Mouse (Mus musculus) hindbrain, postnatal 0 days (tissue): ENCODE data around the gene Zfp112. TPM values are rescaled to one million over a fixed set of nuclear protein-coding genes. Genes with fewer than 3 reads are reported as not detected.
A peak's percentile ranks its signal among the peaks of the same experiment; 100 is the strongest.

Experiments
- ATAC-seq: fragments of 200-750 bp; cut with Nextera tagmentation; 2 replicates; pipeline ENCODE4 v1.8.0; 2017; ENCODE audit warnings: mild to moderate bottlenecking, moderate TSS enrichment, moderate library complexity
- DNase-seq: peaks from one replicate; pipeline ENCODE4 v3.0.0-alpha.2; 2015; ENCODE audit warnings: low spot score
- H3K27ac ChIP-seq: fragments of 300-500 bp; sonication (generic); 2 replicates; pipeline ENCODE4 v1.5.1; 2014; ENCODE audit warnings: mild to moderate bottlenecking
- H3K27me3 ChIP-seq: fragments of 300-500 bp; sonication (generic); 2 replicates; pipeline ENCODE4 v1.6.1; 2014; ENCODE audit warnings: low read length, mixed read lengths; ENCODE audit not compliant: insufficient read depth
- H3K36me3 ChIP-seq: fragments of 300-500 bp; sonication (generic); 2 replicates; pipeline ENCODE4 v1.6.1; 2014; ENCODE audit warnings: low read length, mixed read lengths; ENCODE audit not compliant: insufficient read depth
- H3K4me1 ChIP-seq: fragments of 300-500 bp; sonication (generic); 2 replicates; pipeline ENCODE4 v1.6.1; 2014; ENCODE audit warnings: antibody characterized with exemption, low read length, mixed read lengths; ENCODE audit not compliant: insufficient read depth
- H3K4me2 ChIP-seq: fragments of 300-500 bp; sonication (generic); 2 replicates; pipeline ENCODE4 v1.6.1; 2014; ENCODE audit warnings: low read depth, mild to moderate bottlenecking, low read length, moderate library complexity, mixed read lengths
- H3K4me3 ChIP-seq: fragments of 300-500 bp; sonication (generic); 2 replicates; pipeline ENCODE4 v1.5.1; 2014; ENCODE audit warnings: low read length
- H3K9ac ChIP-seq: fragments of 300-500 bp; sonication (generic); replicated peaks from 2 replicates; pipeline ENCODE4 v1.6.1; 2014; ENCODE audit warnings: mild to moderate bottlenecking, low read length, moderate library complexity, mixed read lengths
- H3K9me3 ChIP-seq: fragments of 300-500 bp; sonication (generic); 2 replicates; pipeline ENCODE4 v1.6.1; 2016; ENCODE audit warnings: low read length, mixed read lengths
- CTCF ChIP-seq: IDR thresholded peaks from 2 replicates; pipeline ENCODE4 v1.5.1; 2016; ENCODE audit warnings: antibody characterized with exemption, control low read depth, low read depth
- WGBS: fragments of 180-500 bp; shearing (Covaris S2); extraction: QIAGEN DNeasy Blood & Tissue Kit; methylation state at CpG from one replicate; pipeline ENCODE4 v1.1.7; 2014; 5-methylcytosine and 5-hydroxymethylcytosine counted together
- polyA plus RNA-seq: library from polyadenylated mRNA; unstranded; fragments of >200 nt; fragmentation: Nextera tagmentation; extraction: Ambion mirVana; gene quantifications from 2 replicates; pipeline ENCODE4 v1.2.1, GENCODE M21; 2015
- total RNA-seq: library from RNA; depleted of rRNA; stranded (reverse); fragments of >200 nt; gene quantifications from 2 replicates; pipeline ENCODE4 v1.2.3, GENCODE M21; 2014; rRNA removed

Gene Zfp112
- total and polyA plus RNA-seq, 2 experiments from 2014 or later, result 4.1 to 7.3 TPM

GRCm38 (mm10) chr7:24175337-24175711 lies 63.2 kb downstream of the Zfp112 start:
- WGBS, result 53% methylated on average over 6 of the region's 6 CpGs
- ATAC-seq, result no peak; the same call in 1 of the 2 replicates
- no peaks in the 10 kb centered on the region for H3K9me3 ChIP-seq

More at GRCm38 (mm10) chr7:24175337-24175711, 63.2 kb downstream of the Zfp112 start:
- Histone ChIP-seq H3K9ac (peak overlapping the region; percentile 65; the same call in 1 of the 2 replicates), H3K4me2 (peak overlapping the region; percentile 56), H3K4me1 (no peaks in the 10 kb centered on the region), H3K36me3 (no peaks in the 10 kb centered on the region), H3K4me3 (peak overlapping the region; percentile 57), H3K27me3 (no peaks in the 10 kb centered on the region), H3K27ac (no peak overlapping the region)
- TF ChIP-seq CTCF, result no peak
- DNase-seq, result no peak

Other genes with a start within 250 kb of the Zfp112 start
- gene Vmn1r177, start 245.9 kb upstream of the Zfp112 start, total RNA-seq, result not detected in 2 replicates
- not detected in 2 replicates for gene Vmn1r177, start 245.9 kb upstream of the Zfp112 start, polyA plus RNA-seq
- gene Vmn1r178, start 220.3 kb upstream of the Zfp112 start, total RNA-seq, result not detected in 2 replicates
- gene Vmn1r178, start 220.3 kb upstream of the Zfp112 start, polyA plus RNA-seq, result not detected in 2 replicates
- gene Vmn1r179, start 185.3 kb upstream of the Zfp112 start, total RNA-seq, result not detected in 2 replicates
- gene Vmn1r179, start 185.3 kb upstream of the Zfp112 start, polyA plus RNA-seq, result not detected in 2 replicates
- gene Vmn1r180, start 161.7 kb upstream of the Zfp112 start, total RNA-seq, result not detected in 2 replicates
- gene Vmn1r180, start 161.7 kb upstream of the Zfp112 start, polyA plus RNA-seq, result not detected in 2 replicates
- not detected in 2 replicates for gene Vmn1r181, start 137.7 kb upstream of the Zfp112 start, total RNA-seq
- gene Vmn1r181, start 137.7 kb upstream of the Zfp112 start, polyA plus RNA-seq, result not detected in 2 replicates
- not detected in 2 replicates for gene V1rd19, start 110.6 kb upstream of the Zfp112 start, total RNA-seq
- gene V1rd19, start 110.6 kb upstream of the Zfp112 start, polyA plus RNA-seq, result not detected in 2 replicates
- not detected in 2 replicates for gene Vmn1r183, start 59.1 kb upstream of the Zfp112 start, total RNA-seq
- gene Vmn1r183, start 59.1 kb upstream of the Zfp112 start, polyA plus RNA-seq, result not detected in 2 replicates
- gene Zfp180, start 30.4 kb upstream of the Zfp112 start, total RNA-seq, result 23.7 and 29.1 TPM in 2 replicates
- gene Zfp180, start 30.4 kb upstream of the Zfp112 start, polyA plus RNA-seq, result 18.6 and 19.5 TPM in 2 replicates
- gene Zfp235, start 21.9 kb downstream of the Zfp112 start, total RNA-seq, result 17.0 and 19.6 TPM in 2 replicates
- gene Zfp235, start 21.9 kb downstream of the Zfp112 start, polyA plus RNA-seq, result 20.0 and 20.4 TPM in 2 replicates
- gene Zfp114, start 62.7 kb downstream of the Zfp112 start, total RNA-seq, result 5.4 and 5.5 TPM in 2 replicates
- gene Zfp114, start 62.7 kb downstream of the Zfp112 start, polyA plus RNA-seq, result 2.5 and 3.0 TPM in 2 replicates
- 3.7 and 5.9 TPM in 2 replicates for gene Zfp111, start 99.1 kb downstream of the Zfp112 start, total RNA-seq
- 2.0 and 2.5 TPM in 2 replicates for gene Zfp111, start 99.1 kb downstream of the Zfp112 start, polyA plus RNA-seq
- gene Zfp109, start 125.2 kb downstream of the Zfp112 start, total RNA-seq, result 4.4 and 8.5 TPM in 2 replicates
- 2.0 and 2.1 TPM in 2 replicates for gene Zfp109, start 125.2 kb downstream of the Zfp112 start, polyA plus RNA-seq
- 7.5 and 9.1 TPM in 2 replicates for gene Zfp108, start 142.5 kb downstream of the Zfp112 start, total RNA-seq
- 3.0 and 3.7 TPM in 2 replicates for gene Zfp108, start 142.5 kb downstream of the Zfp112 start, polyA plus RNA-seq
- 5.4 and 6.9 TPM in 2 replicates for gene Zfp93, start 158.1 kb downstream of the Zfp112 start, total RNA-seq
- 2.2 and 3.1 TPM in 2 replicates for gene Zfp93, start 158.1 kb downstream of the Zfp112 start, polyA plus RNA-seq
- gene Zfp61, start 188.9 kb downstream of the Zfp112 start, total RNA-seq, result 20.1 and 23.5 TPM in 2 replicates
- 26.1 and 31.6 TPM in 2 replicates for gene Zfp61, start 188.9 kb downstream of the Zfp112 start, polyA plus RNA-seq
- 9.6 and 12.0 TPM in 2 replicates for gene Zfp94, start 204.4 kb downstream of the Zfp112 start, total RNA-seq
- gene Zfp94, start 204.4 kb downstream of the Zfp112 start, polyA plus RNA-seq, result 17.3 and 21.6 TPM in 2 replicates
- gene Tescl, start 221.6 kb downstream of the Zfp112 start, total RNA-seq, result not detected in 2 replicates
- gene Tescl, start 221.6 kb downstream of the Zfp112 start, polyA plus RNA-seq, result 0.46 TPM in 1 of 2 replicates, not detected in the other
- not detected in 2 replicates for gene Lypd5, start 236.9 kb downstream of the Zfp112 start, total RNA-seq
- gene Lypd5, start 236.9 kb downstream of the Zfp112 start, polyA plus RNA-seq, result 0.13 TPM in 1 of 2 replicates, not detected in the other